Mouse (Mus musculus): ENCODE measurements around the gene Olfr982. TPM values are rescaled to one million over a fixed set of nuclear protein-coding genes. Genes with fewer than 3 reads are reported as not detected.

The Olfr982 gene
- total RNA-seq (2012; rRNA removed) (not detected in 2 replicates), total RNA-seq (2014; rRNA removed) (not detected in 2 replicates), polyA plus RNA-seq (2012; ENCODE audit: insufficient read length, low read depth) (0.09 TPM in 1 of 2 replicates, not detected in the other)

- Histone ChIP-seq H3K4me2 (ENCODE audit: insufficient read depth, low read depth, poor library complexity, severe bottlenecking) (no peak within 1 kb of the TSS), H3K79me2 (replicated peaks; ENCODE audit: control insufficient read depth, extremely low read depth, insufficient read depth, poor library complexity, severe bottlenecking) (no peaks in the 10 kb centered on the region), H3K9me3 (replicated peaks; ENCODE audit: low read length) (no peaks in the 10 kb centered on the region), H3K4me3 (replicated peaks in 1 of 3; ENCODE audit: low read depth in 2 of 3, low read length in 2 of 3, poor library complexity in 1 of 3) (no peak within 1 kb of the TSS), H3K9ac (ENCODE audit: insufficient read depth, low read depth) (no peak within 1 kb of the TSS), H3K4me1 (ENCODE audit: control insufficient read depth in 1 of 2, insufficient read depth in 2 of 2) (no peaks in the 10 kb centered on the region), H3K27ac (ENCODE audit: insufficient read depth, low read depth) (no peak within 1 kb of the TSS), H3K36me3 (replicated peaks in 1 of 2; ENCODE audit: control insufficient read depth in 1 of 2, insufficient read depth in 1 of 2, low read length in 1 of 2) (no peaks in the 10 kb centered on the region), H3K27me3 (replicated peaks) (no peaks in the 10 kb centered on the region)
- dilution Hi-C loops (cut with MboI; ENCODE audit: extremely low pct_ligation_motif_present, extremely low pct_unique_long_range_greater_than_20kb, low sequenced_read_pairs), result no loop called here
- in situ Hi-C loops (cut with MboI; ENCODE audit: low pct_ligation_motif_present, low pct_unique_long_range_greater_than_20kb, low sequenced_read_pairs), result no loop called here
- DNase-seq (ENCODE audit: extremely low read depth), result no peak
- TF ChIP-seq NRF1 (IDR thresholded peaks at IDR 0.05; ENCODE audit: low read depth, low read length) (no peak), ZNF384 (IDR thresholded peaks at IDR 0.05; ENCODE audit: low read depth, low read length) (no peak), CTCF (conservative IDR thresholded peaks at IDR 0.05 in 1 of 2, IDR thresholded peaks at IDR 0.05 in 1 of 2; ENCODE audit: low read depth in 2 of 2, low read length in 2 of 2) (no peak), HCFC1 (IDR thresholded peaks at IDR 0.05; ENCODE audit: low read depth, low read length) (no peak), RAD21 (IDR thresholded peaks at IDR 0.05; ENCODE audit: low read depth, low read length) (no peak), SIN3A (IDR thresholded peaks at IDR 0.05; ENCODE audit: low read length) (no peak), ZKSCAN1 (IDR thresholded peaks at IDR 0.05; ENCODE audit: borderline replicate concordance, low read depth, low read length) (no peak), ETS1 (conservative IDR thresholded peaks at IDR 0.05; ENCODE audit: low read depth, low read length) (no peak), GABPA (IDR thresholded peaks at IDR 0.05; ENCODE audit: insufficient replicate concordance, low read depth, low read length) (no peak), POLR2AphosphoS2 (IDR thresholded peaks at IDR 0.05; ENCODE audit: low read depth, low read length) (no peak)
Observed at GRCm38 (mm10) chr9:40073529-40073928, at the start of gene Olfr982. Gene Olfr982, plus strand, starts transcription at chr9:40073829.

- in situ Hi-C loops (cut with MboI; ENCODE audit: low pct_ligation_motif_present, low pct_unique_long_range_greater_than_20kb, low sequenced_read_pairs), result no loop called here
Observed at GRCm38 (mm10) chr9:40050138-40050537, 23.5 kb upstream of the Olfr982 start.

GRCm38 (mm10) chr9:40093495-40093894 is 19.9 kb downstream of the Olfr982 start, which contains the start of gene Olfr983:
Gene Olfr983, minus strand, starts transcription at chr9:40093595.
- in situ Hi-C loops (cut with MboI; ENCODE audit: low pct_ligation_motif_present, low pct_unique_long_range_greater_than_20kb, low sequenced_read_pairs), result no loop called here
- H3K27me3 ChIP-seq (replicated peaks), result no peaks in the 10 kb centered on the region

More at GRCm38 (mm10) chr9:40050138-40050537, 23.5 kb upstream of the Olfr982 start:
- no peak for DNase-seq (ENCODE audit: extremely low read depth)
- Histone ChIP-seq H3K4me2 (ENCODE audit: insufficient read depth, low read depth, poor library complexity, severe bottlenecking) (no peak overlapping the region), H3K9me3 (replicated peaks; ENCODE audit: low read length) (no peaks in the 10 kb centered on the region), H3K27me3 (replicated peaks) (no peaks in the 10 kb centered on the region), H3K4me1 (ENCODE audit: control insufficient read depth in 1 of 2, insufficient read depth in 2 of 2) (no peaks in the 10 kb centered on the region), H3K36me3 (replicated peaks in 1 of 2; ENCODE audit: control insufficient read depth in 1 of 2, insufficient read depth in 1 of 2, low read length in 1 of 2) (no peaks in the 10 kb centered on the region), H3K9ac (ENCODE audit: insufficient read depth, low read depth) (no peak overlapping the region), H3K79me2 (replicated peaks; ENCODE audit: control insufficient read depth, extremely low read depth, insufficient read depth, poor library complexity, severe bottlenecking) (no peaks in the 10 kb centered on the region), H3K27ac (ENCODE audit: insufficient read depth, low read depth) (no peak overlapping the region), H3K4me3 (replicated peaks in 1 of 3; ENCODE audit: low read depth in 2 of 3, low read length in 2 of 3, poor library complexity in 1 of 3) (no peak overlapping the region)
- no peak for TF ChIP-seq ZMIZ1 (IDR thresholded peaks at IDR 0.05; ENCODE audit: low read depth, low read length)
- TF ChIP-seq USF2 (conservative IDR thresholded peaks at IDR 0.05; ENCODE audit: low read depth, low read length), result no peak
- dilution Hi-C loops (cut with MboI; ENCODE audit: extremely low pct_ligation_motif_present, extremely low pct_unique_long_range_greater_than_20kb, low sequenced_read_pairs), result no loop called here

More at GRCm38 (mm10) chr9:40093495-40093894, 19.9 kb downstream of the Olfr982 start, which contains the start of gene Olfr983:
- Histone ChIP-seq H3K36me3 (replicated peaks in 1 of 2; ENCODE audit: control insufficient read depth in 1 of 2, insufficient read depth in 1 of 2, low read length in 1 of 2) (no peaks in the 10 kb centered on the region), H3K27ac (ENCODE audit: insufficient read depth, low read depth) (no peak within 1 kb of the TSS), H3K4me1 (ENCODE audit: control insufficient read depth in 1 of 2, insufficient read depth in 2 of 2) (no peaks in the 10 kb centered on the region), H3K4me2 (ENCODE audit: insufficient read depth, low read depth, poor library complexity, severe bottlenecking) (no peak within 1 kb of the TSS), H3K9ac (ENCODE audit: insufficient read depth, low read depth) (no peak within 1 kb of the TSS), H3K4me3 (replicated peaks in 1 of 3; ENCODE audit: low read depth in 2 of 3, low read length in 2 of 3, poor library complexity in 1 of 3) (no peak within 1 kb of the TSS), H3K9me3 (replicated peaks; ENCODE audit: low read length) (no peaks in the 10 kb centered on the region), H3K79me2 (replicated peaks; ENCODE audit: control insufficient read depth, extremely low read depth, insufficient read depth, poor library complexity, severe bottlenecking) (no peaks in the 10 kb centered on the region)
- no peak for DNase-seq (ENCODE audit: extremely low read depth)
- dilution Hi-C loops (cut with MboI; ENCODE audit: extremely low pct_ligation_motif_present, extremely low pct_unique_long_range_greater_than_20kb, low sequenced_read_pairs), result no loop called here
- TF ChIP-seq TCF12 (IDR thresholded peaks at IDR 0.05; ENCODE audit: low read depth, low read length), result no peak
- TF ChIP-seq KAT2A (IDR thresholded peaks at IDR 0.05; ENCODE audit: insufficient replicate concordance, low read length), result no peak
- no peak for TF ChIP-seq JUND (conservative IDR thresholded peaks at IDR 0.05; ENCODE audit: low read depth, low read length)
- no peak for TF ChIP-seq GABPA (IDR thresholded peaks at IDR 0.05; ENCODE audit: insufficient replicate concordance, low read depth, low read length)
- TF ChIP-seq CTCF (conservative IDR thresholded peaks at IDR 0.05 in 1 of 2, IDR thresholded peaks at IDR 0.05 in 1 of 2; ENCODE audit: low read depth in 2 of 2, low read length in 2 of 2), result no peak
- no peak for TF ChIP-seq EP300 (IDR thresholded peaks at IDR 0.05; ENCODE audit: low read length)
- TF ChIP-seq USF1 (IDR thresholded peaks at IDR 0.05; ENCODE audit: low read depth, low read length), result no peak
- TF ChIP-seq POLR2A (IDR thresholded peaks at IDR 0.05; ENCODE audit: low read depth, low read length), result no peak
- TF ChIP-seq CHD2 (IDR thresholded peaks at IDR 0.05; ENCODE audit: low read length), result no peak
- no peak for TF ChIP-seq MYC (IDR thresholded peaks at IDR 0.05; ENCODE audit: low read depth, low read length)
- TF ChIP-seq IRF4 (IDR thresholded peaks at IDR 0.05; ENCODE audit: low read depth, low read length), result no peak
- no peak for TF ChIP-seq USF2 (conservative IDR thresholded peaks at IDR 0.05; ENCODE audit: low read depth, low read length)
- TF ChIP-seq E2F4 (IDR thresholded peaks at IDR 0.05; ENCODE audit: insufficient replicate concordance, low read depth, low read length), result no peak
- no peak for TF ChIP-seq BHLHE40 (IDR thresholded peaks at IDR 0.05; ENCODE audit: low read depth, low read length)
- no peak for TF ChIP-seq TBP (conservative IDR thresholded peaks at IDR 0.05; ENCODE audit: low read depth, low read length)
- TF ChIP-seq SIN3A (IDR thresholded peaks at IDR 0.05; ENCODE audit: low read length), result no peak
- TF ChIP-seq HCFC1 (IDR thresholded peaks at IDR 0.05; ENCODE audit: low read depth, low read length), result no peak
